Mouse (Mus musculus) forebrain, embryonic 14.5 days (tissue): ENCODE data around the gene Cbx6. TPM values are rescaled to one million over a fixed set of nuclear protein-coding genes. Genes with fewer than 3 reads are reported as not detected.

Experiments
- ATAC-seq: fragments of 200-750 bp; cut with Nextera tagmentation; 2 replicates; pipeline ENCODE4 v1.8.0; 2017; ENCODE audit warnings: mild to moderate bottlenecking, moderate library complexity
- DNase-seq: peaks from one replicate; pipeline ENCODE4 v3.0.0-alpha.2; 2015; ENCODE audit warnings: low spot score
- H3K27ac ChIP-seq: fragments of 300-500 bp; sonication (generic); 2 replicates; pipeline ENCODE4 v1.5.1; 2014; ENCODE audit warnings: low read depth, mild to moderate bottlenecking, control low read depth, low read length, moderate library complexity
- H3K27me3 ChIP-seq: fragments of 300-500 bp; sonication (generic); replicated peaks from 2 replicates; pipeline ENCODE4 v1.6.1; 2014; ENCODE audit warnings: low read length, control low read depth, mixed read lengths; ENCODE audit not compliant: control insufficient read depth, insufficient read depth
- H3K36me3 ChIP-seq: fragments of 300-500 bp; sonication (generic); 2 replicates; pipeline ENCODE4 v1.6.1; 2014; ENCODE audit warnings: low read length, control low read depth; ENCODE audit not compliant: control insufficient read depth, insufficient read depth
- H3K4me1 ChIP-seq: fragments of 300-500 bp; sonication (generic); 2 replicates; pipeline ENCODE4 v1.6.1; 2014; ENCODE audit warnings: antibody characterized with exemption, low read length, control low read depth; ENCODE audit not compliant: control insufficient read depth, insufficient read depth
- H3K4me2 ChIP-seq: fragments of 300-500 bp; sonication (generic); 2 replicates; pipeline ENCODE4 v1.6.1; 2014; ENCODE audit warnings: mild to moderate bottlenecking, control low read depth, low read length
- H3K4me3 ChIP-seq: fragments of 300-500 bp; sonication (generic); 2 replicates; pipeline ENCODE4 v1.5.1; 2014; ENCODE audit warnings: low read depth, low read length, control low read depth
- H3K9ac ChIP-seq: fragments of 300-500 bp; sonication (generic); 2 replicates; pipeline ENCODE4 v1.6.1; 2014; ENCODE audit warnings: mild to moderate bottlenecking, low read length, control low read depth, moderate library complexity
- H3K9me3 ChIP-seq: fragments of 300-500 bp; sonication (generic); replicated peaks from 2 replicates; pipeline ENCODE4 v1.6.1; 2016; ENCODE audit warnings: low read length, control low read depth, mixed read lengths; ENCODE audit not compliant: control insufficient read depth
- whole genome bisulfite sequencing: fragments of 180-500 bp; shearing (Covaris S2); extraction: QIAGEN DNeasy Blood & Tissue Kit; methylation state at CpG from one replicate; pipeline ENCODE4 v1.1.7; 2014; 5-methylcytosine and 5-hydroxymethylcytosine counted together
- polyA plus RNA-seq: library from polyadenylated mRNA; unstranded; fragments of >200 nt; fragmentation: Nextera tagmentation; extraction: Ambion mirVana; gene quantifications from 2 replicates; pipeline ENCODE4 v1.2.1, GENCODE M21; 2014

The Cbx6 gene
- polyA plus RNA-seq, 1 experiment from 2014 or later: 18.1 TPM

DNA sequence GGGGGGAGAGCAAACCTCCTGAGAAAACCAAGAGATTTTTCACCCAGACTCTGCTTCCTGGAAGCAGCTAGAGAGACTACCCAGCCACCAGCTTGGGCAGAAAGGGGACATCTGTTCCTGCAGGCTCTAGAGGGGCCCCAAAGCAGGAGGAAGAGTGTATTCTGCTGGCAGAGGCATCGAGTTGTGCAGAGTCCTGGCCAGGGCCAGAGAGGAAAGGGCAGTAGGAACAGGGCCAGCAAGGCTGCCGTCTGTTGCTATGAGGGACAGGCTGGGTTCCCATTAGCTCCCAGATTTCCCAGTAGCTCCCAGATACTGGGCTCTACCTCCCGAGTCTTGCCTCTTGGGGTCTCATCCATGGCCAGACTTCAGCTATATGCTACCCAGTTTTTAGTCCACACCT, 24.4 kb downstream of the Cbx6 start:
- WGBS: 69% methylated on average over 3 of the region's 3 CpGs
- DNase-seq (no peak), ATAC-seq (no peak)
- H3K9ac ChIP-seq: no peak overlapping the region
- no peak overlapping the region for H3K27ac ChIP-seq
- no peak overlapping the region for H3K4me2 ChIP-seq
- no peaks in the 10 kb centered on the region for H3K9me3 ChIP-seq
- H3K27me3 ChIP-seq: peaks cover 15% of the 10 kb centered on the region; the same call in 1 of the 2 replicates
- no peaks in the 10 kb centered on the region for H3K36me3 ChIP-seq
- peaks cover under 1% of the 10 kb centered on the region; the same call in 1 of the 2 replicates for H3K4me1 ChIP-seq
- H3K4me3 ChIP-seq: no peak overlapping the region

DNA sequence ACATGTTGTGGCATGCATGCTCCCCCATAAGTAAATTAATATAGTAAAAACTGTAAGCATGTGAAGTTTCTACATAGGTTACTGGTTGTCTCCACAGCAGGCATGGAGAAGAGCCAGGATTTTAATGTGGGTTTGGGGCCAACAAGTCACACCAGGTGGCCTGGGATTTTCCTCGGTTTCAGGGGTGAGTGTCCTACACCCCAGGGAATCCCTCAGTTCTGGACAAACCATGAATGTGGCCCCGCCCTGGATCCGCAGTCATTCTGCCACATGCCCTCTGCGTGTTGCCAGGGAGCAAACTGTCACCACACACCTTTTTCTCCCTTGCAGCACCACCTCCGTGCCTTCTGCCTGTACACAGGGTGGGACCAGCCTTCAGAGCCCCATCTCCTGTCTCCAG, 25.8 kb downstream of the Cbx6 start:
- DNase-seq (no peak), ATAC-seq (no peak)
- no peak overlapping the region for H3K9ac ChIP-seq
- no peaks in the 10 kb centered on the region for H3K9me3 ChIP-seq
- no peak overlapping the region for H3K4me3 ChIP-seq
- no peaks in the 10 kb centered on the region for H3K36me3 ChIP-seq
- peaks cover 25% of the 10 kb centered on the region for H3K27me3 ChIP-seq
- WGBS: 57% methylated on average over 5 of the region's 5 CpGs
- H3K4me2 ChIP-seq: no peak overlapping the region
- peaks cover 4% of the 10 kb centered on the region for H3K4me1 ChIP-seq
- H3K27ac ChIP-seq: no peak overlapping the region

DNA sequence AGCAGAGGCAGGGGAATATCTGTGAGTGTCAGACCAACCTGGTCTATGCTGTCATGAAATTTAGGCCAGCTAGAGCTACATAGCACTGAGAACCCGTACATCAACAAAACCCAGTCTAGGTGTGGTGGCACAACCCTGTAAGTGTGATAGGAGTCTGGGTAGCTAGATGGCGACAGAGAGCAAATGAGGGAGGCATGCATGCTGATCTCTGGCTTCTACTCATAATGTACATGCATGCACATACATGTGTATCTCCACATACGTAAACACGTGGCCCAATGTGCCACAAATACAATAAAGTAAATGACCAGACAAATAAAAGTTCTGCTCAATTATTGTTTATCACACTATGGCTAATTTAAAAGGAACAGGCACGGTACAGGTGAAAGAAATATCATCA, 26.4 kb downstream of the Cbx6 start:
- peak; percentile 78 for DNase-seq
- no peak overlapping the region for H3K4me3 ChIP-seq
- no peak overlapping the region for H3K4me2 ChIP-seq
- peaks cover 31% of the 10 kb centered on the region for H3K27me3 ChIP-seq
- H3K36me3 ChIP-seq: no peaks in the 10 kb centered on the region
- no peak overlapping the region for H3K9ac ChIP-seq
- no peaks in the 10 kb centered on the region for H3K9me3 ChIP-seq
- no peak for ATAC-seq
- H3K27ac ChIP-seq: no peak overlapping the region
- WGBS: 28% methylated on average over 5 of the region's 5 CpGs
- H3K4me1 ChIP-seq: peaks cover 4% of the 10 kb centered on the region

DNA sequence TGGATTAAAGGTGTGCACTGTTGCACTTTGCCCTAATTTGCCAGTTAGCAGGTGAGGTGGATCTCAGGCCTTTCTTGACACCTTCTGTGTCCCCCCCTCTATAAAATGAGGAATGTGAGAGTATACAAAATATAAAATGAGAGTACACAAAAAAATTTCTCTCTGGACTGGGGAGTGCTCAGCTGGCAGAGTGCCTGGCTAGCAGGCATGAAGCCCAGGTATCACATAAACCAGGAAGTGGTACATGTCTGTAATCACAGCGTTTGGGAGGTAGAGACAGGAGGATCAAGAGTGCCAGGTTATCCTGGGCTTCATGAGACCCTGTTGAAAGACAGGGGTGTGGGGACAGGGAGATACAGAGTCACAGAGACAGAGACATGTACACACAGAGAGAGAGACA, 27.4 kb downstream of the Cbx6 start:
- H3K27ac ChIP-seq: no peak overlapping the region
- H3K36me3 ChIP-seq: no peaks in the 10 kb centered on the region
- H3K9me3 ChIP-seq: no peaks in the 10 kb centered on the region
- DNase-seq (no peak), ATAC-seq (no peak)
- H3K9ac ChIP-seq: no peak overlapping the region
- H3K27me3 ChIP-seq: peaks cover 38% of the 10 kb centered on the region
- H3K4me1 ChIP-seq: peaks cover 4% of the 10 kb centered on the region
- WGBS: 40% methylated on average over 1 of the region's 1 CpGs
- no peak overlapping the region for H3K4me2 ChIP-seq
- H3K4me3 ChIP-seq: no peak overlapping the region

DNA sequence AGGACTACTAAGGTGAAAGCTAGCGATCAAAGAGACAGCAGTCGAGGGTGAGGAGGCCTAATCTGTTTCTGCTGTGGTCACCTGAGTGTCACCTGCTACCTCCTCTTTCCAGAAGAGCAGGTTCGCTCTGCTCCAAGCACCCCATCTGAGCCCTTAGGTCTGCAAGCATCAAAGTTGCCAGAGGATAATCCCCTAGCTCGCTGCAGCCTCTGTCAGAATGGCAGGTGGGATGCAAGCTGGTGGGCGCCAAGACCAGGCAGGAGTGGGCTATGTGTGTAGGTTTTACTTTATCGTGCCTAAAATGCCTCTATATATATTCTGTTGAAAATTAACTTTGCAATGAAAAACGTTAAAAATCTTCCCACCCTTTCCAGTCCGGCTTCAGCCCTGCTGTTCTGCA, 29.2 kb downstream of the Cbx6 start:
- Histone ChIP-seq H3K27ac (no peak overlapping the region), H3K9me3 (no peaks in the 10 kb centered on the region), H3K9ac (peak overlapping the region; percentile 68), H3K4me3 (no peak overlapping the region; the same call in 1 of the 2 replicates), H3K27me3 (peaks cover 45% of the 10 kb centered on the region), H3K4me1 (peaks cover 4% of the 10 kb centered on the region), H3K36me3 (no peaks in the 10 kb centered on the region), H3K4me2 (peak overlapping the region; percentile 72)
- DNase-seq (no peak), ATAC-seq (no peak)
- 19% methylated on average over 8 of the region's 8 CpGs for WGBS

DNA sequence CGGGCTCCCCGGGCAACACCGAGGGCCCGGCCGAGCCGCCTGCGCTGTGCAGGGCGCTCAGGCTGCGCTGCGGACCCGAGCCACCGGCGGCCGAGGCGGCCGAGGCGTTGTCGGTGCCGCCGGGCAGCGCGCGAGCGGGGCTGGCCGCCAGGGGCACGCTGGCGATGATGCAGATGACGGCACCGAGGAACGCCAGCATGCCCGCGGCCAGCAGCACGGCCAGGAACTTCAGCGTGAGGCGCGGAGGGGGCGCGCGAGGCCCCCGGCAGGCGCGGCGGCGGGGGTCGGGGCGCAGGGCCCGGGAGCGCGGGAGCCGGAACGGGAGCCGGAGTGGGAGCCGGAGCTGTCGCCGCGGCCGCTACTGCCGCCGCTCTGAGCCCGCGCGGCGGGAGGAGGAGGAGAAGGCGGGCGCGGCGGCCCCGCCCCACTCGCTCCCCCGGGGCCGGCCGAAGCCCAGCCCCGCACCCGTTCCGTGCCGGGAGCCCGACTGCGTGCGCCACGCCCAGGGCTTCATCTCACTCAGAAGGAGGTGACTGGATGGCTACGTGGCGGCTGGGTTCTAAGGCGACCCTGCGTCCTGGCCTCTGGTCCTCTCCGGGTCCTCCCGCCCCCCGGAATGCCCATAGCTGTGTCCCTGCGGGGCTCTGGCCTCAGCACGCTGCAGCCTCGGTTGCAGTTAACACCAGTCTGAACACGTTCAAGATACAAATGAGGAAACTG, 30.0 kb downstream of the Cbx6 start, which contains the start of gene Nptxr:
Nptxr (minus strand) TSS at position 415 of the 720 bp plus-strand sequence.
- Histone ChIP-seq H3K9ac (peak within 1 kb of the TSS; percentile 68), H3K4me3 (peak within 1 kb of the TSS; percentile 56), H3K27ac (peak within 1 kb of the TSS; percentile 27), H3K9me3 (no peaks in the 10 kb centered on the region), H3K4me1 (peaks cover 4% of the 10 kb centered on the region), H3K4me2 (peak within 1 kb of the TSS; percentile 72), H3K27me3 (peaks cover 45% of the 10 kb centered on the region), H3K36me3 (no peaks in the 10 kb centered on the region)
- peak; percentile 67 for DNase-seq
- under 1% methylated on average over 62 of the region's 91 CpGs for WGBS
- ATAC-seq: peak; percentile 81

DNA sequence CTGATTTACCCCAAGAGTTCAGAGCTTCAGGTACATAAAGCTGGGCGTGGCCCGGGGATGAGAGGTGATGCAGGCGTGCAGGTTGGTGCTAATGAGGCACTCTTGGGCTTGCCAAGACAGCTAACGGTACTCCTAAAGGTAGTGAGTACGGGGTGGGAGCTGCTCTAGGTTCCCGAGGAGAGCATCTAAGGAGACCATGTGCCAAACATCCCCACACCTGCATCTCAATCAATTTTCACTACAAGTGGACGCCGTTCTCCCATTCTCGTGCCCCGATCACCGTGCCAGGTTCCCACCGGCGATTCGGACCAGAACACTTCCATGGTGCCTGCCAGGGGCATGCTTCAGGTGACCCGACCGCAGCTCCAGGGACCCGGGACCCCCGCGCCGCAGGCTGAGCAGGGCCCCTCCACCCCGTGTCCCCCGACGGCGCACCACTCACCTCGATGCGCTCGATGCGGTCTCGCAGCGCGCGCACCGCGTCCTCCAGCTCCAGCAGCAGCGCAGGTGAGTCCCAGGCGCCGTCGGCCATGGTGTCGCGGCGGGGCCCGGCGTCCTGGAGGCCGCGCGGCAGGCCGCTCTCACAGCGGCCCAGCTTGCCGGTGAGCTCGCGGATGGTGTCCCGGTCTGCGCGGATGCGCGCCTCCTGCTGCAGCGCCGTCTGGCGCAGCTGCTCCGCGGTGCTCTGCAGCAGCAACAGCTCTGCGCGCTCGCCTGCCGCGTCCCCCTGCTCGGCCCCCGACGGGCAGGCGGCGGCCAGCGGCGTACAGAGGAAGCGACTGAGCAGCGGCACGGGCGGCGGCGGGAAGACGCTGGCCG, 30.7 kb downstream of the Cbx6 start:
- ATAC-seq (peak; percentile 73), DNase-seq (peak; percentile 69)
- Histone ChIP-seq H3K4me2 (peak overlapping the region; percentile 72), H3K9ac (peak overlapping the region; percentile 68), H3K4me3 (peak overlapping the region; percentile 56), H3K4me1 (peaks cover 4% of the 10 kb centered on the region), H3K27ac (peak overlapping the region; percentile 27; the same call in 1 of the 2 replicates), H3K27me3 (peaks cover 45% of the 10 kb centered on the region), H3K9me3 (no peaks in the 10 kb centered on the region), H3K36me3 (no peaks in the 10 kb centered on the region)
- WGBS: 6% methylated on average over 79 of the region's 81 CpGs

DNA sequence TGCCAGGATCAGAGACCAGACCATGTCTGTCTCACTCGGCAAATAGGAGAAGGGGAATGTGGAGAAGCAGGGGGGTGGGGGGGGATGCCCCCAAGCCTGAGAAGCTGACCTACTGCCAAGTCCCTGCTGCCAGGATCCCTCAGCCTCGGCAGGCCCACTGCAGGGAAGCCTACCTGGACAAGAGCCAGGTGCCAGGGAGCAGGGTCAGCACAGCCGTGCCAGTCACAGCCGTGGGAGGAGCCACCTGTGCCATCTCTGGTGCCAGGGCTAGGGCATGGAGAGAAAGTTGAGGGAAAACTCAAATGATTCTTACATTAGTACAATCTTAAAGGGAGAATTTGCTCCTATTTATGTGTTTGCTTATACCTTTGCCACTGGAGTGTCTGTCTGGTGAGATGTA, 32.2 kb downstream of the Cbx6 start:
- H3K4me2 ChIP-seq: no peak overlapping the region
- no peaks in the 10 kb centered on the region for H3K36me3 ChIP-seq
- H3K4me1 ChIP-seq: peaks cover 4% of the 10 kb centered on the region
- no peak overlapping the region for H3K4me3 ChIP-seq
- ATAC-seq (no peak), DNase-seq (no peak)
- peaks cover 45% of the 10 kb centered on the region for H3K27me3 ChIP-seq
- no peak overlapping the region for H3K9ac ChIP-seq
- 46% methylated on average over 4 of the region's 4 CpGs for WGBS
- H3K27ac ChIP-seq: no peak overlapping the region
- no peaks in the 10 kb centered on the region for H3K9me3 ChIP-seq

DNA sequence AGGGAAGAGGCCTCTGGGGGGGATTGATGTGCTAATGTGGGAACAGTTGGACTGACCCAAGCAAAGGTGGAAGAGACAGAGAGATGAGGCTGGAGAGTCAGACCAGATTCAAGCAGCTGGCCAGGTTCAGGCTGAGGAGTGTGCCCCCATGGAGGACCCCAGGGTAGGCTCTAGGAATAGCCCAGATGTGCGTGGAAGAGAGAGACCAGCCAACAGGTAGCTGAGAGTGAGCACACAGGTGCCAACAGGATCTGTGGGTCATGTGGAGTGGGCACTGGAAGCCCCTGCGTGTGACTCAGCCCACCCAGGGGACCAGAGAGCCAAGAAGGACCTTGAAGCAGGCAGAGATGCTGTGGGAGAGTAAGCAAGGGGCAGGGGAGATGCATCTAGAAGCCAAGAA, 32.8 kb downstream of the Cbx6 start:
- DNase-seq (no peak), ATAC-seq (no peak)
- no peak overlapping the region for H3K27ac ChIP-seq
- peaks cover 38% of the 10 kb centered on the region for H3K27me3 ChIP-seq
- H3K4me2 ChIP-seq: no peak overlapping the region
- H3K9me3 ChIP-seq: no peaks in the 10 kb centered on the region
- H3K9ac ChIP-seq: no peak overlapping the region
- peaks cover 4% of the 10 kb centered on the region for H3K4me1 ChIP-seq
- H3K36me3 ChIP-seq: no peaks in the 10 kb centered on the region
- no peak overlapping the region for H3K4me3 ChIP-seq
- WGBS: 77% methylated on average over 2 of the region's 2 CpGs
